Mouse (Mus musculus) limb, embryonic 14.5 days (tissue): ENCODE measurements at regions not wholly inside any gene's neighbourhood (a gene's known extent, or its start where the extent isn't known, plus 50 kb on each side); places are given as distances from the start of the nearest gene placed in this dataset.

Experiments used
- ATAC-seq: fragments of 200-750 bp; cut with Nextera tagmentation; 2 replicates; pipeline ENCODE4 v1.8.0; 2017; ENCODE audit warnings: low read depth, moderate number of reproducible peaks, moderate TSS enrichment; ENCODE audit not compliant: low FRiP score
- DNase-seq: peaks from one replicate; pipeline ENCODE4 v3.0.0-alpha.2; 2015; ENCODE audit warnings: low spot score
- H3K27ac ChIP-seq: fragments of 300-500 bp; sonication (generic); replicated peaks from 2 replicates; pipeline ENCODE4 v1.5.1; 2014; ENCODE audit warnings: low read depth, mild to moderate bottlenecking, low read length, moderate library complexity, mixed read lengths
- H3K27me3 ChIP-seq: fragments of 300-500 bp; sonication (generic); 2 replicates; pipeline ENCODE4 v1.6.1; 2014; ENCODE audit warnings: low read length, mixed read lengths; ENCODE audit not compliant: control insufficient read depth, insufficient read depth
- H3K36me3 ChIP-seq: fragments of 300-500 bp; sonication (generic); 2 replicates; pipeline ENCODE4 v1.6.1; 2014; ENCODE audit warnings: mild to moderate bottlenecking, low read length, moderate library complexity, mixed read lengths; ENCODE audit not compliant: control insufficient read depth, insufficient read depth
- H3K4me1 ChIP-seq: fragments of 300-500 bp; sonication (generic); 2 replicates; pipeline ENCODE4 v1.6.1; 2014; ENCODE audit warnings: antibody characterized with exemption, low read length, mixed read lengths; ENCODE audit not compliant: control insufficient read depth, insufficient read depth
- H3K4me2 ChIP-seq: fragments of 300-500 bp; sonication (generic); replicated peaks from 2 replicates; pipeline ENCODE4 v1.6.1; 2014; ENCODE audit warnings: low read depth, mild to moderate bottlenecking, low read length, moderate library complexity; ENCODE audit not compliant: severe bottlenecking
- H3K4me3 ChIP-seq: fragments of 300-500 bp; sonication (generic); replicated peaks from 2 replicates; pipeline ENCODE4 v1.5.1; 2014; ENCODE audit warnings: low read length
- H3K9ac ChIP-seq: fragments of 300-500 bp; sonication (generic); 2 replicates; pipeline ENCODE4 v1.6.1; 2014; ENCODE audit warnings: mild to moderate bottlenecking, low read depth, low read length, moderate library complexity; ENCODE audit not compliant: severe bottlenecking
- H3K9me3 ChIP-seq: fragments of 300-500 bp; sonication (generic); 2 replicates; pipeline ENCODE4 v1.6.1; 2016; ENCODE audit warnings: low read length; ENCODE audit not compliant: control insufficient read depth
- POLR2A ChIP-seq: fragments of 200-500 bp; IDR thresholded peaks from 2 replicates; pipeline ENCODE4 v1.8.0; 2012; ENCODE audit warnings: inconsistent platforms, mild to moderate bottlenecking, moderate library complexity, borderline replicate concordance; ENCODE audit not compliant: insufficient read depth, insufficient read length; ENCODE audit errors: extremely low read depth
- WGBS: fragments of 180-500 bp; shearing (Covaris S2); extraction: QIAGEN DNeasy Blood & Tissue Kit; methylation state at CpG from one replicate; pipeline ENCODE4 v1.1.7; 2014; 5-methylcytosine and 5-hydroxymethylcytosine counted together

DNA sequence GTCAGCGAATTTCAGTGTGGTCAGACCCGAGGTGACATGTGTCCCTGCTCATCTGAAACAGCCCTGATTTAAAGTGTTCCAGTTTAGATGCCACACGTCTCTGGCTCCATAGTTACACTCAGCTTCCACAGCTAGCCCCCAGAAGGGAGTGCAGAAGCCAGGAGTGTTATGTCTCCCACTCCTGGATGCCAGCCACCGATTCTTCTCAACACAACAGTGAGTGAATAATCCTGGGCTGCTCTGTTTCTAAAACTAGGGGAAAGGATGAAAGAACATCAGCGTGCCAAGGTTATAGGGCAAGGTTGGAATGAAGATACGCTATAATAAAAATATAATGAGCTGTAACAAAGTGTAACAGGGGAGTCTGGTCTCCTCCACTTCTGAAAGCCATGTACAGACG, 51.5 kb upstream of the Stmnd1 start:
- H3K4me2 ChIP-seq = no peak overlapping the region
- no peaks in the 10 kb centered on the region for H3K27me3 ChIP-seq
- no peak overlapping the region for H3K4me3 ChIP-seq
- 50% methylated on average over 7 of the region's 7 CpGs for WGBS
- H3K9me3 ChIP-seq = no peaks in the 10 kb centered on the region
- no peak for TF ChIP-seq POLR2A
- H3K4me1 ChIP-seq = peaks cover 15% of the 10 kb centered on the region
- H3K36me3 ChIP-seq = no peaks in the 10 kb centered on the region
- ATAC-seq = no peak
- H3K9ac ChIP-seq = no peak overlapping the region
- H3K27ac ChIP-seq = no peak overlapping the region
- peak; percentile 4 for DNase-seq

DNA sequence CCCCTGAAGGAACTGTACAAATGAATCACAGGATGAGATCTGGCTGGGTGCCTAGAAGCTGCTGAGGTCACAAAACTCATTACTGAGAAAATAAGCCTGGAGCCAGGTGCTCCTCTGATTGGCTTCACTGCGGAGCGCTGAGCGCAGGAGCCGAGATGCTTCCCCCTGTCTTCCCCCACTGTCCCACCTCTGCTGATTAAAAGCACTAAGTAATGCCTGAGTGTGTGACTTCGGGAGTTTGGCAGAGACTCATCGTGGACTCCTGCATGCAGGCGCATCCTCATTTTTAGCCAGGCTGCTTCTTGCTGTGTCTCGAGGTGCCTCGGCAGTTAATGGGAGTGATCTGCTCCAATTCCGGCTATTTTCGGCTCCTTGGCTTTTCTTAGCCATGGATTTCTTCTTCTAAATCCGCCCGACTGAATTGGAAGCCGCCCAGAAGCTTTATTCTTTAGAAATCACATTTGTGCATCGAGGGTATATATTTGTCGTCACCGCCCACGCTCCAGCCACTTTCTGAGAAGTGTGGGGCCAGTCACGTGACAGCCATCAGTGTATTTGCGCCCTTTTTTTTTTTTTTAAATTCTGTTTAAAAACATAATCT, 55.3 kb upstream of the Stmnd1 start:
- Histone ChIP-seq H3K27ac (0 out of 2 replicates have a peak overlapping the region, but pooled peaks have one; percentile 67), H3K9ac (0 out of 2 replicates have a peak overlapping the region, but pooled peaks have one; percentile 2), H3K4me1 (peaks cover 16% of the 10 kb centered on the region), H3K36me3 (no peaks in the 10 kb centered on the region), H3K4me3 (0 out of 2 replicates have a peak overlapping the region, but pooled peaks have one; percentile 2), H3K4me2 (peak overlapping the region; percentile 34; the same call in 1 of the 2 replicates), H3K27me3 (no peaks in the 10 kb centered on the region), H3K9me3 (no peaks in the 10 kb centered on the region)
- WGBS = 54% methylated on average over 20 of the region's 20 CpGs
- no peak for TF ChIP-seq POLR2A
- ATAC-seq = peak; percentile 76
- peak; percentile 92 for DNase-seq

DNA sequence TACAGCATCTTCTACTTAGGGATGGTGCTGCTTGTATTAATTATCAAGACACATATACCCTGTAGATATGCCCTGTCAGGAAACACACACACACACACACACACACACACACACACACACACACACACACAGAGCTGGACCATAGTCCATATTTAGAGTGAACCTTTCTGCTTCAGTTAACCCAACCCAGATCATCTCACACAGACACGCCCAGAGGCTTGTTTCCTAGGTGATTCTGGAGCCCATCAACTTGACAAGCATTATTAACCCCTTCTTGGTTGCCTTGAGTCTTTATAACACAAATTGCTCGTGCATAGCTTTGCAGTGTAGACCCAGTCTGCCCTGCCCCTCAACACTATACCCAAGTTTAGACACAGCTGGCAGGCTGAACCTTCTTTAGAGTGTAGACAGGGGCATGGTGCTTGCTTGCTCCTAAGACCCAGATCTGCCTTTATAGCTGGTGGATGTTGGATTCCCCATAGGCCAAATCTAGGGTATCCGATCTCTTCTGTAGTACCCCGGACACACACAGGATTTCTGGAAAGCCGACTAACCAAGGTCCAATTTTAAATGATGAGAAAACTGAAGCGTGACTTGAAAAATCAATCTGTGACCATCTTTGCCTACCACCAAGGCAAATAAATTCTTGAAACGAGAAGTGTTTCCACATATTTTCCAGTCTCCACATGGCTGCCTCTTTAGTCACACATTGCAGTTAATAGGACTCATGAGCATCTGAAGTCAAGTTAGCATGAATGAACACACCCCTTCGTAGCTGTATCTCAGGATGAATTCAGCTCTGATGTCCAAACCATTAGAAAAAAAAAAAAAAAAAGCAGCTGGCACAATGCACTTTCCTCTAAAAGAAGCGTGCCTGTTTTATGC, 56.3 kb upstream of the Stmnd1 start:
- Histone ChIP-seq H3K27ac (no peak overlapping the region; the same call in 1 of the 2 replicates), H3K36me3 (no peaks in the 10 kb centered on the region), H3K4me1 (peaks cover 16% of the 10 kb centered on the region), H3K9me3 (no peaks in the 10 kb centered on the region), H3K4me2 (peak overlapping the region; percentile 34; the same call in 1 of the 2 replicates), H3K27me3 (no peaks in the 10 kb centered on the region), H3K9ac (no peak overlapping the region), H3K4me3 (no peak overlapping the region)
- ATAC-seq (no peak), DNase-seq (peak; percentile 22)
- TF ChIP-seq POLR2A = no peak
- WGBS = 51% methylated on average over 9 of the region's 9 CpGs

DNA sequence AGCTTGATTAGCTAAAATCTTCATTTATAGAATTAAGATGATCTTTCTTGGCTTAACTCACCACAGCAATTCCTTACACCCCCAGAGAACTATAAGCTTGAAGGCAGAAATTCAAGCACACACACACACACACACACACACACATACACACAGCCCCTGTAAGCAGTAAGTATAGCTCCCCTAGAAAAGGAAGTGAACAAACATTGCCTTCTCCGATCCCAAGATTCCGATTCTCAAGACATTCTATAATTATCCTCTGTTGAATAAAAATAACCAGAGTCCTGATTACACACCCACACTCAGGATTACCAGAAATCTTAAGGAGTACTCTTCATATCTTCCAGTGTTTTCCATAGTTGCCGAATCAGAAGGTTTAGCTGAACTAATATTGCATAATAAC, 70.0 kb upstream of the Stmnd1 start:
- Histone ChIP-seq H3K27me3 (no peaks in the 10 kb centered on the region), H3K27ac (no peak overlapping the region), H3K9me3 (no peaks in the 10 kb centered on the region), H3K4me1 (no peaks in the 10 kb centered on the region), H3K4me2 (no peak overlapping the region), H3K4me3 (no peak overlapping the region), H3K9ac (no peak overlapping the region), H3K36me3 (no peaks in the 10 kb centered on the region)
- DNase-seq (no peak), ATAC-seq (no peak)
- no peak for TF ChIP-seq POLR2A
- 81% methylated on average over 3 of the region's 3 CpGs for WGBS

DNA sequence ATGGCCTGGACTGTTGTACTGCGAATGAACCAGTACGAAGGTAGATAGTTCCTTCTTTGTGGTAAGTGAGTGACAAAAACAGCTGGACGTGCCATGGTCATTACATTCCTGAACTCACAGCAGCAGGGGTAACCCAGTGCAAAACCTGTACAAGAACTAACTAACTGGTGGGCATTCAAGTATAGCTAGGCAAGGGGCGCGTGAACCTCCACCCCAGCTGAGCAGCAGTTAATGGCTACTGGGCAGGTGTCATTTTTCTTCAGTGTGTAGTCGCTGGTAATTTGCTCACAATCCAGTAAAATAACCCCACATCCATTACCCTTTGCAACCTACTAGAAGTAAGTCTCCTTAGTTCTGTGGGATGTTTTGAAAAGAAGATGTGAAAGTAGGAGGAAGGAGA, 70.9 kb upstream of the Stmnd1 start:
- 81% methylated on average over 6 of the region's 6 CpGs for WGBS
- H3K4me3 ChIP-seq = no peak overlapping the region
- no peak for DNase-seq
- ATAC-seq = no peak
- H3K36me3 ChIP-seq = no peaks in the 10 kb centered on the region
- H3K4me1 ChIP-seq = no peaks in the 10 kb centered on the region
- H3K27me3 ChIP-seq = no peaks in the 10 kb centered on the region
- no peak for TF ChIP-seq POLR2A
- H3K9ac ChIP-seq = no peak overlapping the region
- H3K27ac ChIP-seq = no peak overlapping the region
- no peak overlapping the region for H3K4me2 ChIP-seq
- H3K9me3 ChIP-seq = no peaks in the 10 kb centered on the region
